Mouse (Mus musculus) urinary bladder, postnatal 4 days (tissue): ENCODE data around the gene Tanc1.

Source experiments
- DNase-seq, 2 experiments: peaks; one replicate each; pipeline ENCODE4 v3.0.0; 2021 to 2022; ENCODE audit warnings: low spot score in 2 of 2

Gene Tanc1

DNA sequence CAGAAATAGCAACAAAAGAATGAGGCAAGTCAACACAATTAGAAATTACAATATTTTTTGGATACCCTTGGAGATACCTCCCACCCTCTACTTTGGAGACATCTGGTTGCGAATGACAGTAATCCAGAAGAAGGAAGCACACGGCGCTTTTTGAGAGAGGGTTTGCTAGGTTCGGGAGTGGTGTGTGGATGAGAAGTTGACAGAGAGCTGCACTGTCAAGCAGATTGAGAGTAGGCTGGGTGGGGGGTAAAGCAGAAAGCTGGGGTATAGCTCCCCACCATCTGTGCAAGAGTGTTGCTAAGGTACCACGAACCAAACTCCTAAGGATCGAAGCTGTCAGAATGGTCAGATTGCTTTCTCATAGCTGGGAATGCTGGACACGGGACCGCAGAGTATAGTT lies 40.0 kb downstream of the Tanc1 start:
- DNase-seq: no peak

DNA sequence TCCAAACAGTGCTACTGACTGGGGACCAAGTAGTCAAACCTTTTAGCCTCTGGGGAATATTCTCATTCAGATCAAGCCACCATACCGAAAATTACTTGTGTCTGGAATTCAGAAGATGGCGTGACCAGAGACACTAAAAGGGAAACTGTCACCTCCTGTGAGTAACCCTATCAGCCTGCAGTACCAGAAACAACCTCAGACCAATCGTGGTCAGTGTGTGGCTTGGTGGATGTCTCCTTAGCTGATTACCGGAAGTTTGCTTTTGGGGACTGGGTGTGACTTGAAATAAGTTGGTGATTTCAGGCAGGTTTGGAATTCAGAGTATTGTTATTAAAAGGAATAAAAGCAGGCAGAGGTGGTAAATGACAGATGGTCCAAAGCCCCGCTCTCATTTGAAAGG lies 40.9 kb downstream of the Tanc1 start:
- no peak for DNase-seq

- no peak for DNase-seq
Measured at GRCm38 (mm10) chr2:59653306-59654165, 41.7 kb downstream of the Tanc1 start.

GRCm38 (mm10) chr2:59655471-59655870 lies 43.6 kb downstream of the Tanc1 start:
- no peak for DNase-seq

- no peak for DNase-seq
Measured at GRCm38 (mm10) chr2:59656680-59657079, 44.8 kb downstream of the Tanc1 start.

GRCm38 (mm10) chr2:59659686-59660085 lies 47.8 kb downstream of the Tanc1 start:
- no peak for DNase-seq

DNA sequence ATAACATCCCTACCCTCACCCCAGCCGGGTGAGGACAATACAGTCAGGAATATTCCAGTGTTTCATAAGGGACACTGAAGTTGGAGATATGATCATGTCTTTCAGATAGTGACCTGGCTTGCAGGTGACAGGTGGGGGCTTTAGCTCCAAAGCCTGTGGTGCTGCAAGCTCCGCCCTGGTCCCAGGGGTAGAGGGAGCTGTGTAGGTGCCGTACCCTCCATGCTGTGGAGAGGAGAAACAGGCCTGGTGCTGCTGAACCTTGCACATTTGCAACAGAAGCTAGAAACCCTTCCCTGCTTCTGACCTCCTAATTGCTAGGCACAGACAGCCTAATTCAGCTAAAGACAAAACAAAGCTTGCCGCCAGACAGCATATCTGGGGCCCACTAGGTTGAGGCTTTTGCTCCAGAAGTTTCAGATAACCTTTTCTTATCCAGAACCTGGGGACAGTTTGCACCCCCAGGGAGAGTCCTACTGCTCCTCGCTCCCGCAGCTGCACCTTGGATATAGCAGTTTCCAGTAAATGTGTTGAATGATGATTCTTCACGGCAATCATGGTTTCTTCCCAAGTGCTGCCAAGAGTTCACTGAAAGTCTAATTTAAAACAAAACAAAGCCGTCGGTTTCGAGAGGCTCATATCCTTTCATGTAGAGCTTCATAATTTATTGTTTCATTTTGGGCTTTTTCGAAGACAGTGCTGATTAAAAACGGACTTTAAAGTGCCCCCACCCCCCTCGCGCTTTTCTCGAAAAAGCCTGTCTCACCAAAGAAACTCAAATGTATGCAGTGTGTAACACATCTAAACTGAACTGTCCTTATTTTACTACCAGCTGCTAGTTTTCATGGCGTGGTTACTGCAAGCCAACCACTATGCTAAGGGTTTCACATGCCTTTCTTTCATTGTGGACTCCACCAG lies 49.3 kb downstream of the Tanc1 start:
- DNase-seq: no peak

DNA sequence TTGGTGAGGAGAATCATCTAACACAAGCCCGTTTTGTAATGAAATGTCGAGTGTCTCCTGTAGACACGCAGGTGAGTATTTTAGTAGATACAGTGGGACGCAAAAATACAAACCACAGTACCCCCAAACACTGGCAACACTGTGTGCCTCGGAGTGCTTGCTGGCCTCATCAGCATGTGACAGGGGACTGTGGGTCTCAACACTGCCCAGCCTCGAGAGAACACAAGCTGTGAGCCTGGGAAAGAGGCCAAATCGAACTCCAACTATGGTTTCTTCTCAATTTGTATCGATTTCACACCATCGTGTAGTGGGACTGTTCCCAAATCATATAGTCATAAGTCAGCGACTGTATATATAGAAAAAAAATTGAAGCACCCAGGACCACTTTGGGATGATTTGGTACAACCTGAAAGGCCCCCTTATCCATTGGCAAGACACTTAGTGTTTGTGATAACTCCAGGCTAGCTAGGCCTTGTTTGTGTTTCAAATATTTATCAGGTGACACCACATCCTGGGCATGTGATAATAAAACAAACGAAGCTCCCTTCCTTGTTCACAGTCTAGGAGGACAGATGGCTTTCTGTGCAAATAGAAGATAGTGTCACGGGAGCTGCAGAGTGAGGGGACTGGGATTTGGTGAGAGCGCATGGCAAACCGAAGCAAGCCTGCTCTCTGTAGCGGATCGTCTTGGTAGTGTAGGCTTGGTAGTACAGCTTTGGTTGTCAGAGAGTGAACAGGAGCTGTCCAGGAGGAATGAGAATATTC lies 53.1 kb downstream of the Tanc1 start:
- no peak for DNase-seq

DNA sequence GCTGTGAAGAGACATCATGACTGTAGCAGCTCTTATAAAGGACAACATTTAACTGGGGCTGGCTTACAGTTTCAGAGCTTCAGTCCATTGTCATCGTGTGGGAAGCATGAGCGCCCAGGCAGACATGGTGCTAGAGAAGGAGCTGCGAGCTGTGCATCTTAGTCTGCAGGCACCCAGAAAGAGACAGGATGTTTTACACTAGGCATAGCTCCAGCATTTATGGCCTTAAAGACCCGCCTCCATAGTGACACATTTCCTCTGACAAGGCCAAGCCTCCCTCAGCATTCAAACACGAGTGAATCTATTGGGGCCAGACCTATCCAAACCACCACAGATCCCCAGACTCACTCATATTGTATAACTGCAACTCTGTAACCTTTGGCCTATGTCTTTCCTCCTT lies 54.7 kb downstream of the Tanc1 start:
- DNase-seq: no peak

DNA sequence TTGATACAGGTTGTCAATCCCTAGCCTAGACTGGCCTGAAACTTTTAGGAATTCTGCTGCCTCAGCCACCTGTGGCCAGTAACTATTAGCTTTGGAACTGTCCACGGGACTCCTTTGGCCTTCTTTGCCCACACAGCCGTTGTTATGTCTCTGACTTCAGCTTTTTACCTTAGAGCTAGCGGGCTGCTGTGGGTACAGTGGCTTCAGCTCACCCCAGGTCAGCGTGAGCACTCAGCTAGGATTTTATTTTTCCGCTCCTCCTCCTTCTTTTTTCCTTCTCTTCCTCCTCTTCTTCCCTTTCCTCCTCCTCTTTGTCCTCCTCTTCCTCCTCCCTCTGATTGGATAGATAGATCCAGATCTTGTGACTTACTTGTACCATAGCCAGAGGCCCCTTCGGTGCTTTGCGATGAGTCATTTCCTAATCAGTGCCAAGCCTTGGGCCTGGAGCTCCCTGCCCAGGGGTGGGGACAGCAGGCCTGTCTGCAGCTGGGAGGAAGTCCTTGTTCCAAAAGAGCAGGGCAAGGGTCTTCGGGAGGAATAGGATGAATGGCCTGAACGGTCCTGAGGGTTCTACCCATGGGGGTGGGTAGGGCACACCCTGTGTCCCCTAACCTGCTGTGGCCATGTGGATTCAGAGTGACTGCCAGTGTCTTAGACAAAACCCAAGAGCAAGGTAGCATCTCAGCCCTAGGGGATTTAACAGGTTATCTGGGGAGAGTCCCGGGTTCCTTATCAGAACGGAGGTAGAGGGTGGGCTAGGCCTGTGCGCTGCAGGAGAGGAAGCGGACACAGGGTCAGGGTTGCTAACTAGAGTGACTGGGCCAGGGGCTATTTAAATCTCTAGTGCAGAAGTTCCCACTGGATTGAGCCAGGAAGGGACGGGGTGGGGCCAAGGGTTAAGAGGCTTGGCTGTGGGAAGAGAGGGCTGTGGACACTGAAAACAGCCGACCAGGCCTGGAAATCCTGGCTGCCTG lies 58.5 kb downstream of the Tanc1 start:
- peak in 1 of 2 experiments; percentile 64 for DNase-seq

- DNase-seq: no peak
Measured at GRCm38 (mm10) chr2:59671671-59672070, 59.8 kb downstream of the Tanc1 start.

DNA sequence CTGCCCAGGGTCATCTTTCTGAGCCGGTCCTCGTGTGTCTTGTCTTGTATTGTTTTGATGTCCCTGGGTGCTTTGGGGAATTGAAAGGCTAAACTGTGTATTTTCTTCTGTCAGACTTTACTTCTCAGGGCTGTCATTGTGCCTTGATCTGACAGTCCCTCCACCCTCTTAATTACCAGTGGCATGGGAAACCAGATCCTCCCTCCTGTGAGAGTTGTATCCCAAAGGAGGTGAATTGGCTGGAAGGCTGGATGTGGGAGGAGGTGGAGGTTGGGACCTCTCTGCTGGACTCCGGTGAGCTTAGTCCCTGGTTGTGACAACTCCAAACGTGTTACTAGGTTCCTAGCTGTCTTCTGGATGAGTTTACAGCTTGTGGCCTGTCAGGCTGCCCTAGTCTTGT lies 60.2 kb downstream of the Tanc1 start:
- no peak for DNase-seq

GRCm38 (mm10) chr2:59672686-59673085 lies 60.8 kb downstream of the Tanc1 start:
- no peak for DNase-seq

GRCm38 (mm10) chr2:59673351-59673750 lies 61.5 kb downstream of the Tanc1 start:
- no peak for DNase-seq

DNA sequence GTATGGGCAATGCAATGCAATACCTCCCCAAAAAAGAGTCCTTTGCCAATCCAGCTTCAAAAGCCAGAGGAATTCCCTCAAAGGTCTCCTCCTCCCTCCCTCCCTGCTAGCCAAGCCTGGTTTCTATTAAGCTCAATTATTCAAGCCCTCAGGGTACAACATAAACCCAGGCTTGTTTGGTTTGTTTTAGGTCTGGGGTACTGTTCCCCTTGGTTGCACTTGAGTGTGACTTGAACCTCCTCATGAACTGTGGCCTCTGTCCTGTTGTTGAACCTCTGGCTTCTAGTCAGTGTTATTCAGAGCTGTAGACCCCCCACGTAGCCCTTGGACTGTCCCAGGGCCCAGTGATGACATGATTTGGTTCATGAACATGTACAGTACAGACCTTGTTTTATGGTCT lies 62.0 kb downstream of the Tanc1 start:
- no peak for DNase-seq

DNA sequence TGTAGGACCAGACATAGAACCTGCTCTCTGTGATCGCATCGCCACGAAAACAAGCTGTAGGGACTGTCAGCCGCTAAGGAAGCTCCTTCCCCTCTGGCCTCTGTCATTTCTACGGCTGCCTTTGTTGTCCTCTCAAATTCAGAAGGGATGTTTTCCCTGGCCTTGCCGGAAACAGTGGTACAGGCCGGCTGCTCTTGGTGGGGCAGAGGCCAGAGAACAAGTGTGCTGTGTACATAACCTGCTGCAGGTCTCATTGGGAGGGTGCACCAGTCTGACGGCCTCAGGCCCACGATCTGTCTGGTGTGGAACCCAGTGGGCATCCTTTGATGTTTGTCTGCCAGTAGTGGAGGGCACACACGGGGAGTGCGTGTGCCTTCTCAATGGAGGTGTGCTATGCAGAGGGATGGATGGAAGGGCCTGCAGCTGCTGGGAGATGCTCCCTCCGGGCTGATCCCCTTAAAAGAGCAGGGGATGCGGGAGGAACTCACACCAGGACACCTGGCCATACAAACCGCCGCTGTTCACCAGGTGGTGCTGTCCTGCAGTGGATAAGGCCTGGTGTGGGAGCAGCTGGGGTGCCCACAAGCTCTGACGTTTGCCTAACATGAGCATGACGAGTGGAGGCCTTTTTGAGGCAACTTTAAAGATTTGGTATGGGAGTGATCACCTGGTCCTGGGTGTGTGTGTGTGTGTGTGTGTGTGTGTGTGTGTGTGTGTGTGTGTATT lies 63.6 kb downstream of the Tanc1 start:
- DNase-seq: no peak

DNA sequence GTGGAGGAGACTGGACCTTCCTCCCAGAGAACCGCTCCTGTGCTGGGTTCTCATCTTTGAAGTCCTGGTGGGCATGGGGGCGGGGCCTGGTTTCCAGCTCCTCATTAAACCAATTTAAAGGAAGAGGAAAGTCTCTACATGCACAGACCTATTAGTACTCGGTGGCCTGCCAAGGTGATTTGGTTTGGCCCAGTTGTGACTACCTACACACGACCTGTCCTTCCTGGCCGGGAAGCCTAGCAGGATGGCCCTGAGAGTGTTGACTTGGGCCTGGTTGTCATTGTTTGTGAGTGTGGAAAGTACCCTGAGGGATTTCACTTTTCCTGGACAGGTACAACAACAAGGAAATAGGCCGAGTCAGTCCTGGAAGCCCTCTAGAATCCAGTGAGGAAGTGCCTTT lies 64.2 kb downstream of the Tanc1 start:
- DNase-seq: no peak

- DNase-seq: no peak
Measured at GRCm38 (mm10) chr2:59676442-59676841, 64.6 kb downstream of the Tanc1 start.

DNA sequence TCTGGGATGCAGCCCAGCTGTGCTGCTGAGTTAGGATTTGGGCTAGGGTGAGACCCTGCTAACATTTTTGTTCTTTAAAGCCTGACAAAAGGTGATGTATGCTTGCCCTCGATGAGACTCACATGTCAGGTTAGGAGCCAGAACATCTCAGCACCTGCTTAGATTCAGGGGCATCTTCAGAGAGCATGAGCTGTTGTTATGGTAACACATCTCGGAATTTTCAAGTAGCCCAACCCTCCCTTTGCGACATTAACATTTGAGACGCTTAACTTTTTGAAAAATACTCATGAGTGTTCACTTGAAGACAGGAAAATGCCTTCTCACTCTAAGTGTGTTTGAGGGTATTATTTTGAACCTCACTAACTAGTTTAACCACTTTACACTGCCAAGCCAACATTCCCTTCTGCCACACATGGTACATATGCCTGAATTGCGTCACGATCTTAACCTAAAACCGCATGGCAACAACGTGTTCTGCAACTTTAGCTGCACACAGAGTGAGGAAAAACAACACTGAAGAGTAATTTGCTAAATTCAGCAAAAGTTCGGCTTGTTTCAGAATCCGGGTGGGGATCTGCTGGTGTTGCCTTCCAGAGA lies 67.7 kb downstream of the Tanc1 start:
- DNase-seq: no peak

DNA sequence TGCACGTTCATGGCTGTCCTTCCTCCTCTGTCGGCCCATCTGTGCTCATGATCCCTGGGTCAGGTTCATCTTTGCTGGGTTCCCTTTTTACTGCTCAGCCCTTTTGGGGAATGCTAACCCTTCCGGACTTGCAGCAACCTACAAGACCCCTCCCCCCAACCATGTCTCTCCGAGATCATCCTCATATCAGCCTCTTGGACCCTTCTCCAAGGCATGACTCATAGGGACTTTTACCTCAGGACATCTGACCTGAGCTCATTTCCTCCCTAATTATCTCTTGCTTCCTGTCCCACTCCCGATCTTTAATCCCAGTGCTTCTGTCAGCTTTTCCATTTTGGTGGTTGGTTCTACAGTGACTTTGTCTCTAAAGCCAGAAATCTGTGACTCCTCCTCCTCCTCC lies 68.9 kb downstream of the Tanc1 start:
- no peak for DNase-seq
